Mouse (Mus musculus) ES-E14 (cell line): Measurements from ENCODE around the gene Tmprss12. TPM values are rescaled to one million over a fixed set of nuclear protein-coding genes. Genes with fewer than 3 reads are reported as not detected.
A peak's percentile ranks its signal among the peaks of the same experiment; 100 is the strongest.
"Not testable (repeated sequence)": the region's sequence is repeated elsewhere in the genome, so short reads cannot be mapped to it uniquely, and the experiment has no call there.

Source experiments
- DNase-seq: peaks from one replicate; pipeline ENCODE4 v3.0.0-alpha.2; 2013; ENCODE audit warnings: low read depth, low spot score
- H3K27ac ChIP-seq: 2 replicates; pipeline ENCODE4 v1.5.1; 2012; ENCODE audit warnings: low read depth, mild to moderate bottlenecking, low read length, moderate library complexity, mixed read lengths; ENCODE audit not compliant: poor library complexity, insufficient read depth, severe bottlenecking
- H3K36me3 ChIP-seq: 2 replicates; pipeline ENCODE4 v1.6.1; 2012; ENCODE audit warnings: mild to moderate bottlenecking, low read length, moderate library complexity, mixed read lengths; ENCODE audit not compliant: control insufficient read depth, poor library complexity, insufficient read depth, severe bottlenecking
- H3K4me1 ChIP-seq, 2 experiments: fragments of 150-350 bp in 1 of 2; sonication (generic) in 1 of 2; 2 replicates each; pipeline ENCODE4 v1.6.1; 2012; ENCODE audit warnings: low read length in 2 of 2, mild to moderate bottlenecking in 1 of 2, mixed read lengths in 1 of 2; ENCODE audit not compliant: control insufficient read depth in 2 of 2, insufficient read depth in 2 of 2, poor library complexity in 1 of 2
- H3K4me3 ChIP-seq, 2 experiments: fragments of 150-350 bp in 1 of 2; sonication (generic) in 1 of 2; 2 replicates each; pipeline ENCODE4 v1.5.1; 2012; ENCODE audit warnings: low read length in 2 of 2, low read depth in 1 of 2, mild to moderate bottlenecking in 1 of 2, mixed read lengths in 1 of 2; ENCODE audit not compliant: insufficient read depth in 1 of 2, poor library complexity in 1 of 2, severe bottlenecking in 1 of 2
- H3K9ac ChIP-seq: 2 replicates; pipeline ENCODE4 v1.6.1; 2012; ENCODE audit warnings: low read depth, mild to moderate bottlenecking, low read length, mixed read lengths; ENCODE audit not compliant: poor library complexity, insufficient read depth, severe bottlenecking
- H3K9me3 ChIP-seq: fragments of 150-350 bp; sonication (generic); 2 replicates; pipeline ENCODE4 v1.6.1; 2012; ENCODE audit warnings: low read depth, mild to moderate bottlenecking, low read length; ENCODE audit not compliant: control insufficient read depth, insufficient read depth
- CHD2 ChIP-seq: IDR thresholded peaks from 2 replicates; pipeline ENCODE4 v1.6.1; 2014; ENCODE audit warnings: mild to moderate bottlenecking, low read depth, low read length, inconsistent platforms
- HCFC1 ChIP-seq: IDR thresholded peaks from 2 replicates; pipeline ENCODE4 v1.6.1; 2012; ENCODE audit warnings: low read length, inconsistent platforms, borderline replicate concordance; ENCODE audit not compliant: insufficient read depth
- MAFK ChIP-seq: IDR thresholded peaks from 2 replicates; pipeline ENCODE4 v1.6.1; 2014; ENCODE audit warnings: mild to moderate bottlenecking, low read depth, low read length, inconsistent platforms; ENCODE audit not compliant: insufficient read depth
- ZC3H11A ChIP-seq: IDR thresholded peaks from 2 replicates; pipeline ENCODE4 v1.6.1; 2012; ENCODE audit warnings: low read depth, mild to moderate bottlenecking, inconsistent platforms, low read length, borderline replicate concordance
- ZNF384 ChIP-seq: IDR thresholded peaks from 2 replicates; pipeline ENCODE4 v1.6.1; 2012; ENCODE audit warnings: low read depth, low read length, inconsistent platforms
- in situ Hi-C, 2 experiments: fragments of 600-800 bp; cut with MboI; formaldehyde crosslinking; loops; one replicate each; pipeline ENCODE4 v1.15.1; 2025; ENCODE audit warnings: low sequenced_read_pairs in 2 of 2, inconsistent platforms in 1 of 2; ENCODE audit not compliant: unreplicated experiment in 2 of 2
- total RNA-seq: library from RNA; depleted of rRNA; stranded (reverse); fragments of 300-350 nt; gene quantifications from 2 replicates; pipeline ENCODE4 v1.2.3, GENCODE M21; 2012

Gene Tmprss12
- total RNA-seq, 1 experiment, result 1.6 TPM

DNA sequence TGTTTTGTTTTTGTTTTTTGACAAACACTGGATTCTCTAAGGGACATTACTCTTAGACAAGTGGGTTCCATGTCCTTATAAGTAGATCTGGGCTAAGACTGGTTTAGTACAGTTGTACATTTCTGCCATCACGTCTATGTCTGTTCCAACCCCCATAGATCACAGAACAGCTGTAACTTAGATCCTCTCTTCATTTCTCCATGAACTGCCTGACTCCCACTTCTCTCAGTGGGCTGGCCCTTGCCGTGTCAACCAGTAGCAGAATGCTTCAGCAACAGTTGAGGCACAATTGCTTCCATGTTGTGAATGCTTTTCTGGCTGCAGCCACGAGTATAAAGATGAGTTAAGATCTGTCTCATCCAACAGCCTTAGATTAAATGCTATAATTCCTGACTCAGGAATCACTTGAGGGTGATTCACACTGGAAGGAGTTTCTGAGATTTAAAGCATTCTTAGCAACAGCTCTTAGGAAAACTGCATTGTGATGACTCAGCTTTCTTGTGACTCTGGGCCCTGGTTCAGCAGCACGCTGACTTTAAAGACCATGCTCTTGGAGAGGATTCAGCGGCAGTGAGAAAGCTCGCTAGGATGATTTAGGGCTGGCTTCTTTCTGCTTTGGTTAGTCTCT lies 29.4 kb upstream of the Tmprss12 start:
- in situ Hi-C loops, result no loop called here
- Histone ChIP-seq H3K27ac (peak overlapping the region; percentile 49; the same call in 1 of the 2 replicates), H3K9me3 (no peaks in the 10 kb centered on the region), H3K9ac (peak overlapping the region; percentile 17; the same call in 1 of the 2 replicates), H3K4me1 (peaks cover 20 to 27% of the 10 kb centered on the region in 2 experiments), H3K4me3 (no peak overlapping the region), H3K36me3 (peaks cover 43% of the 10 kb centered on the region)
- TF ChIP-seq ZC3H11A (no peak), MAFK (peak; percentile 88), CHD2 (no peak), ZNF384 (no peak), HCFC1 (no peak)
- no peak for DNase-seq

DNA sequence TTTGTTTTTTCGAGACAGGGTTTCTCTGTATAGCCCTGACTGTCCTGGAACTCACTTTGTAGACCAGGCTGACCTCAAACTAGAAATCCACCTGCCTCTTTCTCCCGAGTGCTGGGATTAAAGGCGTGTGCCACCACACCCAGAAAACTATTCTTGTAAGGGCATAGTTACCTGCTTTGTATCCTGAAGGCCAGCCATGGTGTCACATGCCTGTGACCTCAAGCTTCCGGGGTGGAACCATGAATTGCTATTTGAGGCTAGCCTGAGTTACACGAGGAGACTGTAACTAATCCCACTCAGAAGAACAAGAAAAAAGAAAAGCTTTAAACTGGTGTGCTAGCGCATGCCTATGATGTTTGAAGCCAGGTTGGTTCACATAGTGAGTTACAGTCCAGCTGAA lies 24.3 kb upstream of the Tmprss12 start:
- H3K4me1 ChIP-seq, result peaks cover 20 to 29% of the 10 kb centered on the region in 2 experiments
- TF ChIP-seq HCFC1 (no peak), ZNF384 (no peak), MAFK (no peak), CHD2 (no peak), ZC3H11A (no peak)
- DNase-seq, result no peak
- H3K27ac ChIP-seq, result peak overlapping the region; percentile 27; the same call in 1 of the 2 replicates
- H3K9ac ChIP-seq, result no peak overlapping the region; the same call in 1 of the 2 replicates
- H3K36me3 ChIP-seq, result peaks cover 46% of the 10 kb centered on the region
- H3K4me3 ChIP-seq, result no peak overlapping the region
- in situ Hi-C loops, result no loop called here
- H3K9me3 ChIP-seq, result no peaks in the 10 kb centered on the region

DNA sequence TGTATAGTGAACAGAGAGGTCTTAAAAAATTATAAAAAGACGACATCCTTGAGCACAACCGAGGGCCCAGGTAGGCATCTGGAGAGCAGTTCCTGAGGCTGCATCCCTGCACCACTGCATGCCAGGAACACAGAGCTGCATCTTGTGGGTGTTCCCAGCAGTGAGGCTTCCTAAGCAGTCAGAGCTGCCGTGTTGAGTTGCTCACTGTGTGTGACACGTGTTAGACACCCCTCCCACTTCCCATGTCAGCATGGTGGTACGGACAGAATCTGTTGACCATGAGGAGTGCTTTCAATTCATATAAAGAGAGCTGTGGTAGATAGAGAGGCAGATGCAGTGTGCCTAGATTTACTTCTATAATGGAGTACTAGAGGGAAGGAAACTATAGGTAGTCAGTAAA lies 23.3 kb upstream of the Tmprss12 start:
- in situ Hi-C loops, result no loop called here
- TF ChIP-seq MAFK, result no peak
- TF ChIP-seq CHD2, result no peak
- no peak for TF ChIP-seq HCFC1
- TF ChIP-seq ZNF384, result no peak
- no peak for TF ChIP-seq ZC3H11A
- peaks cover 47% of the 10 kb centered on the region for H3K36me3 ChIP-seq

GRCm38 (mm10) chr15:100258646-100259425 lies 21.8 kb upstream of the Tmprss12 start:
- in situ Hi-C loops, result no loop called here
- H3K4me1 ChIP-seq, result peaks cover 31 to 34% of the 10 kb centered on the region in 2 experiments
- peaks cover 40% of the 10 kb centered on the region for H3K36me3 ChIP-seq
- no peaks in the 10 kb centered on the region for H3K9me3 ChIP-seq
- peak overlapping the region; percentile 68; the same call in 1 of the 2 replicates for H3K9ac ChIP-seq
- no peak overlapping the region for H3K4me3 ChIP-seq
- H3K27ac ChIP-seq, result peak overlapping the region; percentile 96
- no peak for DNase-seq
- TF ChIP-seq HCFC1 (no peak), MAFK (no peak), CHD2 (no peak), ZNF384 (no peak), ZC3H11A (no peak)

More for the DNA sequence above, 23.3 kb upstream of the Tmprss12 start:
- DNase-seq, result no peak
- Histone ChIP-seq H3K27ac (peak overlapping the region; percentile 80; the same call in 1 of the 2 replicates), H3K9me3 (no peaks in the 10 kb centered on the region), H3K4me1 (peaks cover 20 to 35% of the 10 kb centered on the region in 2 experiments), H3K4me3 (no peak overlapping the region), H3K9ac (no peak overlapping the region)

DNA sequence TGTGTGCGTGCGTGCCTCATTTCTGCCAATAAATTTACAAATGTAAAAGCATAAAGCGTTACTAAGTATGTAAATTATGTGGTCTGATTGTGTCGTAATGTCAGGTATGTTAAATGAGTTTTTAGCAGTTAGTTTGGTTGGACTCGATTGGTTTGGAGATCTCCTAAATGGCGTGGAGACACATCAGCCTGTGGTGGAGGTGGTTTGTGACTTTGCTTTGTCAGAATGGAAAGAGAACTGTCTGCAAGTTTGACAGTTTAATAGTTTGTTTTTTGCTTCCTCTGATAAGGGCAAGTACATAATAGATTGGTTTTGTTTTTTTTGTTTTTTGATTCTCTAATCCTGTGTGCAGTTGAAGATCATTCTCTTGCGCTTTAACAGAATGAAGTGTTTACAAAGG lies 20.3 kb upstream of the Tmprss12 start:
- H3K36me3 ChIP-seq, result peaks cover 28% of the 10 kb centered on the region
- peaks cover 31 to 34% of the 10 kb centered on the region in 2 experiments for H3K4me1 ChIP-seq
- in situ Hi-C loops, result not testable (repeated sequence)

More for the DNA sequence above, 20.3 kb upstream of the Tmprss12 start:
- DNase-seq, H3K9me3 ChIP-seq, H3K4me3 ChIP-seq, H3K9ac ChIP-seq, H3K27ac ChIP-seq: not testable (repeated sequence)
